26 mouse cellular contexts compared by ENCODE assay signal in genomic region chr11:59775435-59776148, GRCm38 (mm10). TPM values are rescaled to one million over a fixed set of nuclear protein-coding genes. Genes with fewer than 3 reads are reported as not detected.
DNase-seq lines count a peak whose midpoint lies in the region; ATAC-seq and TF ChIP-seq lines count a peak whose summit lies in the region.
"Had no signal": no experiment of that assay in that cellular context is flagged by ENCODE, and none has a peak within 500 bp of the region (broad histone marks: within the 10 kb centered on the region; RNA-seq: fewer than 3 reads in every experiment).

No protein-coding gene starts in this region.

- H3K4me2 ChIP-seq in kidney, embryonic 16.5 days (replicated peaks; ENCODE audit: low read depth, low read length) = no peak overlapping the region
- H3K4me2 ChIP-seq: embryonic facial prominence, embryonic 12.5 days; heart, embryonic 12.5 days; hindbrain, embryonic 12.5 days; liver, embryonic 11.5 days; neural tube, embryonic 13.5 days had no signal

- peaks cover 28% of the 10 kb centered on the region for H3K4me1 ChIP-seq in cerebellum, adult 2 months (ENCODE audit: control insufficient read depth, insufficient read depth, low read length)
- H3K4me1 ChIP-seq in kidney, embryonic 16.5 days (ENCODE audit: insufficient read depth, low read length) = no peaks in the 10 kb centered on the region
- peaks cover 94% of the 10 kb centered on the region for H3K4me1 ChIP-seq in megakaryocyte, embryonic 14.5 days
- H3K4me1 ChIP-seq in embryonic fibroblast, embryonic 13.5 days (ENCODE audit: control insufficient read depth, insufficient read depth, low read length) = no peaks in the 10 kb centered on the region
- H3K4me1 ChIP-seq: embryonic facial prominence, embryonic 12.5 days; hindbrain, embryonic 12.5 days; neural tube, embryonic 13.5 days had no signal

- no peak overlapping the region for H3K4me3 ChIP-seq in cerebellum, adult 2 months (replicated peaks; ENCODE audit: insufficient read depth, low read depth, low read length)
- H3K4me3 ChIP-seq in kidney, embryonic 16.5 days (ENCODE audit: low read length) = no peak overlapping the region
- peak overlapping the region; percentile 8 for H3K4me3 ChIP-seq in megakaryocyte, embryonic 14.5 days (replicated peaks)
- no peak overlapping the region for H3K4me3 ChIP-seq in embryonic fibroblast, embryonic 13.5 days (ENCODE audit: insufficient read depth, low read length)
- H3K4me3 ChIP-seq: embryonic facial prominence, embryonic 12.5 days; erythroblast, embryonic 14.5 days; heart, embryonic 12.5 days; hindbrain, embryonic 12.5 days; neural tube, embryonic 13.5 days had no signal

- peak; percentile 67; the same call in 1 of the 2 replicates for ATAC-seq in kidney, embryonic 16.5 days (ENCODE audit: low FRiP score, low TSS enrichment)
- ATAC-seq in megakaryocyte, adult 5-6 weeks (ENCODE audit: poor library complexity, severe bottlenecking) = no peak
- ATAC-seq in erythroid progenitor cell, adult 5-6 weeks (replicated peaks; ENCODE audit: low FRiP score, poor library complexity, severe bottlenecking) = no peak
- ATAC-seq: forebrain, embryonic 14.5 days; inflammation-experienced regulatory T-cells, adult 6 months had no signal

- 79% methylated on average over 13 of the region's 13 CpGs for WGBS in cerebellum, adult 2 months
- 77% methylated on average over 13 of the region's 13 CpGs for WGBS in kidney, embryonic 16.5 days

- H3K9me3 ChIP-seq in kidney, embryonic 16.5 days (ENCODE audit: low read length) = no peaks in the 10 kb centered on the region
- H3K9me3 ChIP-seq in megakaryocyte, embryonic 14.5 days = no peaks in the 10 kb centered on the region
- H3K9me3 ChIP-seq: embryonic facial prominence, embryonic 12.5 days; heart, embryonic 12.5 days; hindbrain, embryonic 12.5 days; neural tube, embryonic 13.5 days had no signal

- no peak overlapping the region for H3K27ac ChIP-seq in cerebellum, adult 2 months (ENCODE audit: insufficient read depth, low read length)
- no peak overlapping the region for H3K27ac ChIP-seq in kidney, embryonic 16.5 days (ENCODE audit: low read length)
- H3K27ac ChIP-seq in embryonic fibroblast, embryonic 13.5 days (ENCODE audit: insufficient read depth, low read length) = no peak overlapping the region
- H3K27ac ChIP-seq: embryonic facial prominence, embryonic 12.5 days; hindbrain, embryonic 12.5 days; neural tube, embryonic 13.5 days had no signal

- H3K9ac ChIP-seq in kidney, embryonic 16.5 days (replicated peaks; ENCODE audit: low read length) = no peak overlapping the region
- H3K9ac ChIP-seq: embryonic facial prominence, embryonic 12.5 days; heart, embryonic 12.5 days; hindbrain, embryonic 12.5 days; neural tube, embryonic 13.5 days had no signal

- peak; percentile 20; the same call in 1 of the 2 replicates for TF ChIP-seq CTCF in cerebellum, adult 2 months (IDR thresholded peaks at IDR 0.05; ENCODE audit: borderline replicate concordance, insufficient read depth, low read depth, low read length)
- TF ChIP-seq CTCF in embryonic fibroblast, embryonic 13.5 days (IDR thresholded peaks at IDR 0.05; ENCODE audit: borderline replicate concordance, insufficient read depth, low read length) = peak; percentile 5; the same call in 1 of the 2 replicates

- peak in 1 of 2 experiments; percentile 19 for DNase-seq in cerebellum, adult 2 months
- DNase-seq in cerebellum, adult 9-11 months = no peak
- DNase-seq in kidney, postnatal 36 days = no peak
- DNase-seq: adrenal gland, postnatal 10 days; cerebellum, postnatal 10 days; gastrocnemius, postnatal 10 days; kidney, adult 9 months; layer of hippocampus, adult 9-11 months; lung, adult 18-20 months; retina, postnatal 1 day; right cerebral cortex, postnatal 25 days; spleen, adult 18-20 months; thymus, postnatal 14 days had no signal

- TF ChIP-seq POLR2A in cerebellum, adult 2 months (IDR thresholded peaks at IDR 0.05; ENCODE audit: borderline replicate concordance, insufficient read depth, low read length) = no peak
- no peak for TF ChIP-seq POLR2A in embryonic fibroblast, embryonic 13.5 days (IDR thresholded peaks at IDR 0.05; ENCODE audit: low read depth, low read length)

- H3K27me3 ChIP-seq in cerebellum, adult 2 months (ENCODE audit: control insufficient read depth, insufficient read depth, low read length) = no peaks in the 10 kb centered on the region
- H3K27me3 ChIP-seq in kidney, embryonic 16.5 days (ENCODE audit: insufficient read depth, low read length) = no peaks in the 10 kb centered on the region
- H3K27me3 ChIP-seq in megakaryocyte, embryonic 14.5 days (replicated peaks) = no peaks in the 10 kb centered on the region
- H3K27me3 ChIP-seq: embryonic facial prominence, embryonic 12.5 days; heart, embryonic 12.5 days; hindbrain, embryonic 12.5 days; neural tube, embryonic 13.5 days had no signal

- peaks cover 63% of the 10 kb centered on the region for H3K36me3 ChIP-seq in kidney, embryonic 16.5 days (ENCODE audit: insufficient read depth, low read length)
- peaks cover 93% of the 10 kb centered on the region for H3K36me3 ChIP-seq in megakaryocyte, embryonic 14.5 days (replicated peaks; ENCODE audit: low read length)

RNA-seq across cellular contexts. Expression of gene Pld6, which starts 11.9 kb away (rescaled TPM):
- polyA plus RNA-seq in cerebellum, adult 2 months (2012; rRNA removed) = 2.3 and 2.5 TPM in 2 replicates
- 5.8 and 6.6 TPM in 2 replicates for polyA plus RNA-seq in kidney, embryonic 16.5 days (2015; fragmentation: Nextera tagmentation; extraction: Ambion mirVana)
- polyA plus RNA-seq in megakaryocyte, embryonic 14.5 days (2012; ENCODE audit: insufficient read depth, low replicate concordance) = 0.43 TPM in 1 of 2 replicates, not detected in the other
- total RNA-seq in megakaryocyte, adult 5-6 weeks (2015) = not detected in 2 replicates
- not detected in 2 replicates for total RNA-seq in megakaryocyte, adult 5-6 weeks (2017)
- 0.74 TPM in 1 of 2 replicates, not detected in the other for polyA plus RNA-seq in embryonic fibroblast, embryonic 13.5 days (2011; ENCODE audit: insufficient read length, low read depth, missing spikeins)
- not detected in 2 replicates for total RNA-seq in erythroid progenitor cell, adult 5-6 weeks (2015; ENCODE audit: low replicate concordance)
- total RNA-seq in erythroid progenitor cell, adult 5-6 weeks (2017; ENCODE audit: low replicate concordance) = not detected in 2 replicates
- polyA plus RNA-seq: erythroblast, embryonic 14.5 days had no signal

RNA-seq across cellular contexts. Expression of gene Flcn, which starts 34.2 kb away (rescaled TPM):
- 81.1 and 88.2 TPM in 2 replicates for polyA plus RNA-seq in cerebellum, adult 2 months (2012; rRNA removed)
- 37.7 and 41.5 TPM in 2 replicates for polyA plus RNA-seq in kidney, embryonic 16.5 days (2015; fragmentation: Nextera tagmentation; extraction: Ambion mirVana)
- polyA plus RNA-seq in megakaryocyte, embryonic 14.5 days (2012; ENCODE audit: insufficient read depth, low replicate concordance) = 12.2 and 19.0 TPM in 2 replicates
- 11.3 and 11.4 TPM in 2 replicates for total RNA-seq in megakaryocyte, adult 5-6 weeks (2015)
- total RNA-seq in megakaryocyte, adult 5-6 weeks (2017) = 19.9 and 25.3 TPM in 2 replicates
- 18.4 and 21.4 TPM in 2 replicates for polyA plus RNA-seq in embryonic fibroblast, embryonic 13.5 days (2011; ENCODE audit: insufficient read length, low read depth, missing spikeins)
- total RNA-seq in erythroid progenitor cell, adult 5-6 weeks (2015; ENCODE audit: low replicate concordance) = 2.1 and 5.0 TPM in 2 replicates
- total RNA-seq in erythroid progenitor cell, adult 5-6 weeks (2017; ENCODE audit: low replicate concordance) = 2.3 and 5.4 TPM in 2 replicates
